Mouse (Mus musculus): Measurements from ENCODE around the gene Cdh4.

Gene Cdh4

GRCm38 (mm10) chr2:179537800-179538450 lies 95.7 kb downstream of the Cdh4 start:
- DNase-seq (ENCODE audit: low spot score in 2 of 2), result no peak

GRCm38 (mm10) chr2:179538535-179538934 lies 96.3 kb downstream of the Cdh4 start:
- DNase-seq (ENCODE audit: low spot score in 2 of 2), result no peak

- DNase-seq (ENCODE audit: low spot score in 2 of 2), result no peak
Measured at GRCm38 (mm10) chr2:179539532-179540245, 97.5 kb downstream of the Cdh4 start.

- no peak for DNase-seq (ENCODE audit: low spot score in 2 of 2)
Measured at GRCm38 (mm10) chr2:179541096-179541495, 98.9 kb downstream of the Cdh4 start.

- no peak for DNase-seq (ENCODE audit: low spot score in 2 of 2)
Measured at GRCm38 (mm10) chr2:179547627-179548026, 105.4 kb downstream of the Cdh4 start.

- DNase-seq (ENCODE audit: low spot score in 2 of 2), result no peak
Measured at GRCm38 (mm10) chr2:179555928-179556327, 113.7 kb downstream of the Cdh4 start.

DNA sequence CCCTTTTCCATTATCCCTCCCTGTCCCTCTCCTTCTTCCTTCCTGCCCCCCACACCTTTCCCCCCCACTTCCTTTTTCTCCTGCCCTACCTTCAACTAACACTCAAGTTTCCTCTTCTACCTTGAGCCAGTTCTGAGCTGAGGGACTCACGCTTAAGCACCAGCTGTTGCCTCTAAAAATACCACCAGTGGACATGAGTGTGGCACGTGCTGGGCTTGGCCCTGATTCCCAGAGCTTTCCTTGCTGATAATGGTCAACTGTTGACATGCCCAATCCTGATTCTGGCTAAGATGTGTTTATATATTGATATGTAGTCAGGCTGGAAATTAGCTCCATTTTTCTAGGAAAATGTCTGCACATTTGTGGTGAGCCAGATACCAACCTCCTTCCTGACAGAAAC lies 120.1 kb downstream of the Cdh4 start:
- DNase-seq (ENCODE audit: low spot score in 2 of 2), result no peak

GRCm38 (mm10) chr2:179565611-179566010 lies 123.4 kb downstream of the Cdh4 start:
- DNase-seq (ENCODE audit: low spot score in 2 of 2), result no peak

DNA sequence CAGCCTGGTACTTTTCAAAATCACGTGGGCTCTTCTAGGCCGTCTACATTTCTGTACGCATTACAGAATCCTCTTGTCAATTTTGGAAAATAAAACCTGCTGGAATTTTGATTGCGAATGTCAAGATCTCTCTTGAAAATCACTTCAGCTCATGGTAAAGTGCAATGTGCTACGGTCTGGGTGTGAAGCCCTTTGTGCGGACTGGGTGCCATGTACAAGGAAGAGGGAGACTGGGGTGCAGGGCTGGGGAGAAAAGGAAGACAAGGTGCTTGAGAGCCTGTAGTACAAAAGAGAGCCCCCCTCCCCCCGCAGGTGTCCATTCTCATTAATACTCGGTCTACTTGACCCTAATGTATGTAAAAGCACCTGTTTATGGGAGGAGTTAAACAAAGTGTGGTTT lies 125.7 kb downstream of the Cdh4 start:
- DNase-seq (ENCODE audit: low spot score in 2 of 2), result no peak

- DNase-seq (ENCODE audit: low spot score in 2 of 2), result no peak
Measured at GRCm38 (mm10) chr2:179569171-179569570, 126.9 kb downstream of the Cdh4 start.

DNA sequence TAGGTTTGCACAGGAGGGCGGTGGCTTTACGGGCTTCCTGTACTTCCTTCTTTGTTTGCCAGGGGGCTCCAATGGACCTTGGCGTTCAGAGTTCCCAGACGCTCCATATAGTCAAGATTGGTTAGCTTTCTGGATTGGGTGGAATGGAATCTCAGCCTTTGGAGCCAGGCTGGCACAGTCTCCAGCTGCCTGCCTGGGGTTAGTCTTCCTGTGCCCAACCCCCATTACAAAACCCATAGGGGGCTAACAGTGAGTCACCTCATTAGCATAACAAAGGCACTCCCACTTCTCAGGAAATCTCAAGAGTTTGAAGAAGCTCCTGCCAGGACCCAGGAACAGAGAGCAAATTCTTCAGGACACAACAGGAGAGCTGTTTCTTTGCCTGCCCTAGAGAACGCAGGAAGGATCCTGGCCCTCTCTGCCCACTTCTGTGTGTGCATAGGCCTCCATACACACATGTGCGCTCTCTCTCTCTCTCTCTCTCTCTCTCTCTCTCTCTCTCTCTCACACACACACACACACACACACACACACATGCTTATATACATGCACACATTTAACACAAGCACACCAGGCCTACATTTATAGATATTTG lies 129.0 kb downstream of the Cdh4 start:
- DNase-seq (ENCODE audit: low spot score in 2 of 2), result no peak

DNA sequence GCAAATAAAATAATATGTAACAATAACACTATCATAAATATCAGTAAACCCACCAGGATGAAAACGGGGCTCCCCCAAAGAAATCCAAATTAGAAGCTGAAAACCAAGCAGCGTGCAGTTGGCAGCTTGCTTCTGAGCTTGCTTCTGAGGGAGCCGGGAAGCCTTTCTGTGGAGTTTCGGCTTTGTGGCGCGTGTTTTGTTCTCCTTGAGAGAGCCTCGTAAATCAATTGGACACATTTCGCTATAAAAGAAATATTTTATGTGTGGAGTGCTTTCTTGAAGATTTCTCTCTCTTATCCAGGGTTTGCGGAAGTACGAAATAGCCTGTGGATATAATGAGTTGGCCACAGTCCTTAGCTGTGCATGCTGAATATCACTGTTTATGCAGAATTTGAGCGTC lies 131.1 kb downstream of the Cdh4 start:
- no peak for DNase-seq (ENCODE audit: low spot score in 2 of 2)

- no peak for DNase-seq (ENCODE audit: low spot score in 2 of 2)
Measured at GRCm38 (mm10) chr2:179573786-179574185, 131.6 kb downstream of the Cdh4 start.

- no peak for DNase-seq (ENCODE audit: low spot score in 2 of 2)
Measured at GRCm38 (mm10) chr2:179575585-179575984, 133.4 kb downstream of the Cdh4 start.

DNA sequence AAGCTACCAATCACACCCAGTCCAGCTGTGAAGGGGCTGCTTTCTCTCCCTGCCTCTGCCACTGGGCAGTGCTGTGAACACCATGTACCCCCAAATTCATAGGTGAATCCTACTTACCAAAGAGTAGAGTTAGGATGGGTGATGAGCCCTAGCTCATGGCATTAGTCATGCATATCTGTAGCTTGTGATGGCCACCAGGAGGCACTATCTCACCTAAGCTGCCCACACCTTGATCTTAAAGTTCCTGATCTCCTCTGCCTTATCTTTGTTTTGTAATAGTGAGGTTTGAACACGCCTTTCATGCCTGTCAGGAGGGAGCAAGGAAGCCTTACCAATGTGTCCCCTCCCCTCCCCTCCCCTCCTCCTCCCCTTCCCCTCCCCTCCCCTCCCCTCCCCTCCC lies 134.0 kb downstream of the Cdh4 start:
- no peak for DNase-seq (ENCODE audit: low spot score in 2 of 2)

DNA sequence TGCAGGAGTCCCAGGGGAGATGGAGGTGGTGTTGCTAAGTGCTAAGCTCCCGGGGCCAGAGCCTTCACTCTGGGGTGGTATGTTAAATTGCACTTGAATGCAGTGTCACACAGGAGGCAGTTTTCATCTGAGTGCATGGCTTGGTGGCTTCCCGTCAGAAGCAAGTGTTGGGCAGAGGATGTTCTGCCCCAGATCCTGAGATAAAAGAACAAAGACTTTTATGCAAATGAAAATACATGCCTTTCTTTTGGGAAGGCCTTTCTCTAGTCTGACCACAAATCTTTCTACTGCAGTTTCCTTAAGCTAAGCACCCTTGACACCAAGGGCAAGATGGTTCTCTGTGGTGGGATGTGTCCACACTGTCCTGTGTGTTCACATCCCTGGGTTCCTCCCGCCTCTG lies 136.1 kb downstream of the Cdh4 start:
- DNase-seq (ENCODE audit: low spot score in 2 of 2), result no peak

DNA sequence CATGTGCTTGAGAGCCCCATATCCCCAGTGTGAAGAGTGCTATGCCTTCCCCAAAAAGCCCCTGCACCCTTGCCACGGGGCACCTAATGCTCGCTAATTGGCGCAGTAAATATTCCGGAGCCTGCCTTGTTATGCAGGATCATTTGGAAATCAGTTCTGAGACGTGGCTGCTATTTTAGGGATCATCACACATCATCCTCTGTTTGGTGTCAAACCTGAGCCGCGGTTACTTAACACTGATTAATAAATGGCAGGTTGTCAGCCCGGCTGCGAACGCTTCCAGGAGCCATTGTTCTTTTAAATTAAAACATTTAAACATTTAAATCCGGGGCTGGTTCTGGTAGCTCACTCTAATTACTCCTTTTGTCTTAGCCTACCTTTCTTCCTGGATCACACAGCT lies 136.6 kb downstream of the Cdh4 start:
- no peak for DNase-seq (ENCODE audit: low spot score in 2 of 2)

DNA sequence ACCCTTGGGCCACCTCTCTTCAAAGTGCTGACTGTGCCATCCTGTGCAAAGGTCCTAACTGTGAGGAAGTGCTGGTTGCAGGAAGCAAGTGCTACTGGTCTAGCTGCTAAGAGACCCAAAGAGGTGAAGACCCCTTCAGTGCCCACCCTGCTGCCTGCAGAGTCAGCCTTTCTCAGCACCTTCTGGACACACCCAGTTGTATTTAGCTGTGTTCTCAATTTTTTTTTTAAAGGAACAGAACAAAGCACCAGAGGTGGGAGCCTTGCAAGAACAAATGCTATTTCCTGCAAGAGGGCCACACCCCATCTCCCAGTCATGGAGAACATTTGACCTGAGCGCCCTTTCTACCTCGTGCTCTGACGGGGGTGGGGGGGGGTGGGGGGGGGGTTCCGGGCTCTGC lies 138.2 kb downstream of the Cdh4 start:
- DNase-seq (ENCODE audit: low spot score in 2 of 2), result no peak

- no peak for DNase-seq (ENCODE audit: low spot score in 2 of 2)
Measured at GRCm38 (mm10) chr2:179581058-179581457, 138.8 kb downstream of the Cdh4 start.

DNA sequence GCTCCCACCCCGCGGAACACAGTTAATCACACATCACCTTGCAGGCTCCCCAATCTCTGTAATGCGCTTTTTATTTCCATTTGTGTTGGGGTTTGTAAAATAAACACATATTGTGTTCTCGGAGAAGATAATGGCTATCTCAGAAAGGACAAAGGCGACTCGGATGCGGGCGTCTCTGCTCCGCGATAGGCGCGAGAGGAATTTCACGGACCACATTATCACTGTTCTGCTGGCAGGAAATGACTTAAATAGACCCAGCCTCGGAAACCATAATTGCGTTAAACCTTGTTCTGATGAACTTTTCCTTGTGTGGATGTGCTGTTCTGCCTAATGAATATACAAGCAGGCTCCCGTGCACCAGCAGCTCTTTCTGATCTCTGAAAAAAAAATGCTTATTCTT lies 140.7 kb downstream of the Cdh4 start:
- no peak for DNase-seq (ENCODE audit: low spot score in 2 of 2)

- no peak for DNase-seq (ENCODE audit: low spot score in 2 of 2)
Measured at GRCm38 (mm10) chr2:179584672-179585071, 142.4 kb downstream of the Cdh4 start.

DNA sequence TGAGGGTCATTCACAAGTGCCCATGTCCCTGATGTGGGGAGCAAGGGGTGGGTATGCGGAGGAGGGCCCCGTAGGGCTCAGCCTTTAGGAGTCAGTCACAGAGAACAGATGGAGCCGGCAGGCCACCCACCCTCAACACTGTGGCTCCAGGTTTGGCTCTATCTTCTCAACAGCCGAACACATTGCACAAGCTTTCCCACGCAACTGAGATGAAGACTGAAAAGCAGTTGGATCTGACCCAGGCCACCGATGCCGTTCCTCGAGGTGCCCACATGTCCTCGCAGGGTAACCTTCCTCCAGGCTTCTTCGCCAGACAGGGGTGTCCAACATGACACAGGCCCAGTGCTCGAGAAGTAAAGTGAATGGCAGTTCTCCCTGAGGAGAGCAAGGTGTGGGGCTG lies 144.2 kb downstream of the Cdh4 start:
- no peak for DNase-seq (ENCODE audit: low spot score in 2 of 2)

DNA sequence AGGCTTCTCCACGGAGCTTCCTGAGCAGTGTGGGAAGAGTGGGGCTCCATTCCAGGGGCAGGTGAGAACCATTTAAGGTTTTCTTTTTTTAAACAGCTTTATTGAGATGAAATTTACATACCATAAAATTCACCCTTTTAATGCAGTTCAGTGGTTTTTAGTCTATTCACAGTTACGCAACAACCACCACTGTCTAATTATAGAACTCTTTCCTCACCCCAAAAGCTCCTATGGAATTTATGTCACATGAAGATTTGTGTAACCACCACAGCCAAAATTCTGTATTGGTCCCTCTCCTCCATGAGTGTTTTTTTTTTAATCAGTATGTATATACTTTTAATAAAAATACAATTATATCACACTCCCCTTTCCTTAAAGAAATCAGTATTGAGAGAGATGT lies 144.8 kb downstream of the Cdh4 start:
- DNase-seq (ENCODE audit: low spot score in 2 of 2), result no peak
